Mouse (Mus musculus): ENCODE measurements at regions not wholly inside any gene's neighbourhood (a gene's known extent, or its start where the extent isn't known, plus 50 kb on each side); places are given as distances from the start of the nearest gene placed in this dataset.
"Not testable (repeated sequence)": the region's sequence is repeated elsewhere in the genome, so short reads cannot be mapped to it uniquely, and the experiment has no call there.

- H3K4me1 ChIP-seq: no peaks in the 10 kb centered on the region
- H3K27me3 ChIP-seq (ENCODE audit: low read depth, poor library complexity, severe bottlenecking): no peaks in the 10 kb centered on the region
- WGBS: 85% methylated on average over 11 of the region's 11 CpGs
- H3K36me3 ChIP-seq: no peaks in the 10 kb centered on the region
- DNase-seq (ENCODE audit: low spot score): no peak
- no peaks in the 10 kb centered on the region for H3K9me3 ChIP-seq (replicated peaks)
- H3K27ac ChIP-seq (replicated peaks): no peak overlapping the region
- H3K4me3 ChIP-seq: no peak overlapping the region
These were observed 188.7 kb upstream of the Hs6st1 start for GRCm38 (mm10) chr1:35879388-35880093.

DNA sequence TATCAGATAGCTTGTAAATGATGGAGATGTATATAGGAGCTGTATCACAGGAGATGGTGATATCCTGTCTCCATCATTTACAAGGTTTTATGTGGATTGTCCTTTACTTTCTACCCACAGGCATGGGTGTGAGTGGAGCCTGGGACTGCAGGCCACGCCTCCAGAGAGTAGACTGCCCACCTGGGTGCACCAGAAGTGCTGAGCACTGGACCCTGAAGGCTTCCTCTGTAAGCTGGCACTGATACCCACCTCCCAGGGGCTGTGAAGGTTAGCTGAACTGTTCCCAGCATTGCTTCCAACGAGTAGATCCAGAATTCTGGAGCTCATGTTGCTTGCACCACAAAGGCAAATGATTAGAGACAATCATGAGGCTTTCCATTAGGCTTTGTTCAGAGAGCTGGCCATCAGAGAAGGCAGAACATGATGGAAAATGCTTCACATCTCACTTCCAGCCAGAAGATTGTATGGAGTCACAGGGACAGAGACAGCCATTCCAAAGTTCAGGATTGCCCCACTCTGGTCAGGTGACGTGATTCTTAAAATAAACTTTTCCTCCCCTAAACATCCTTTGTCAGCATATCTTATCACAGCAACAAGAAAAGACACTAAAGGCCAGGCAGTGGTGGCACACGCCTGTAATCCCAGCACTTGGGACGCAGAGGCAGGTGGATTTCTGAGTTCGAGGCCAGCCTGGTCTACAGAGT lies 187.5 kb upstream of the Hs6st1 start:
- H3K9me3 ChIP-seq (replicated peaks): no peaks in the 10 kb centered on the region
- no peaks in the 10 kb centered on the region for H3K36me3 ChIP-seq
- H3K4me3 ChIP-seq: no peak overlapping the region
- WGBS: 92% methylated on average over 6 of the region's 6 CpGs
- no peak overlapping the region for H3K27ac ChIP-seq (replicated peaks)
- no peaks in the 10 kb centered on the region for H3K27me3 ChIP-seq (ENCODE audit: low read depth, poor library complexity, severe bottlenecking)
- no peaks in the 10 kb centered on the region for H3K4me1 ChIP-seq
- no peak for DNase-seq (ENCODE audit: low spot score)

GRCm38 (mm10) chr1:35881521-35881920 lies 186.7 kb upstream of the Hs6st1 start:
- DNase-seq (ENCODE audit: low spot score): no peak
- Histone ChIP-seq H3K27ac (replicated peaks) (no peak overlapping the region), H3K4me3 (no peak overlapping the region), H3K36me3 (no peaks in the 10 kb centered on the region), H3K4me1 (no peaks in the 10 kb centered on the region), H3K27me3 (ENCODE audit: low read depth, poor library complexity, severe bottlenecking) (no peaks in the 10 kb centered on the region), H3K9me3 (replicated peaks) (no peaks in the 10 kb centered on the region)
- 82% methylated on average over 4 of the region's 4 CpGs for WGBS

GRCm38 (mm10) chr1:35882101-35882500 lies 186.1 kb upstream of the Hs6st1 start:
- no peaks in the 10 kb centered on the region for H3K27me3 ChIP-seq (ENCODE audit: low read depth, poor library complexity, severe bottlenecking)
- WGBS: 74% methylated on average over 1 of the region's 1 CpGs
- no peaks in the 10 kb centered on the region for H3K9me3 ChIP-seq (replicated peaks)
- no peaks in the 10 kb centered on the region for H3K4me1 ChIP-seq
- H3K36me3 ChIP-seq: no peaks in the 10 kb centered on the region
- H3K4me3 ChIP-seq: no peak overlapping the region
- no peak for DNase-seq (ENCODE audit: low spot score)
- H3K27ac ChIP-seq (replicated peaks): no peak overlapping the region

GRCm38 (mm10) chr1:35889731-35890499 lies 178.3 kb upstream of the Hs6st1 start:
- no peaks in the 10 kb centered on the region for H3K4me1 ChIP-seq
- no peak overlapping the region for H3K4me3 ChIP-seq
- peak overlapping the region; percentile 49; the same call in 1 of the 2 replicates for H3K27ac ChIP-seq (replicated peaks)
- peaks cover 8% of the 10 kb centered on the region for H3K9me3 ChIP-seq (replicated peaks)
- 87% methylated on average over 19 of the region's 19 CpGs for WGBS
- H3K36me3 ChIP-seq: no peaks in the 10 kb centered on the region
- H3K27me3 ChIP-seq (ENCODE audit: low read depth, poor library complexity, severe bottlenecking): no peaks in the 10 kb centered on the region
- DNase-seq (ENCODE audit: low spot score): no peak

DNA sequence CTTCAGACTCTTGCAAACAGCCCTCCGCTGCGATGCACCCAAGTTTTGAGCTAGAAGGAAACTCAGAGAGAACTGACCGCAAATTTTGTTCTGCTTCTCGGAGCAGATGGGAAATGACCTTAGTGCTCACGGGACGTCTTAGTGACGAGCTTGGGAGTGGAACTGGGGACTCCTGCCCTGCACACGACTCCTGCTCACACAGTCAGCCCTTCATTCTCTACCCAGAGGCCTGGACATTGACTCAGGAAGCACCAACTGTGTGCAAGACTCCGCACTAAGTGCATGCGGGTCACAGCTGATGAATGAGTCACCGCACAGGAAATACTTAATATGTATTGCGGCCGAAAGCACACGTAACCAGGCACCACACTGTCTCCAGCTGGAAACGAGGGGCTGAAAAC lies 177.7 kb upstream of the Hs6st1 start:
- 88% methylated on average over 15 of the region's 15 CpGs for WGBS
- peak overlapping the region; percentile 49; the same call in 1 of the 2 replicates for H3K27ac ChIP-seq (replicated peaks)
- DNase-seq (ENCODE audit: low spot score): no peak
- H3K36me3 ChIP-seq: no peaks in the 10 kb centered on the region
- no peaks in the 10 kb centered on the region for H3K4me1 ChIP-seq
- H3K4me3 ChIP-seq: no peak overlapping the region
- H3K27me3 ChIP-seq (ENCODE audit: low read depth, poor library complexity, severe bottlenecking): no peaks in the 10 kb centered on the region
- H3K9me3 ChIP-seq (replicated peaks): peaks cover 14% of the 10 kb centered on the region

GRCm38 (mm10) chr1:35899536-35899935 lies 168.7 kb upstream of the Hs6st1 start:
- Histone ChIP-seq H3K4me3 (no peak overlapping the region), H3K4me1 (no peaks in the 10 kb centered on the region), H3K9me3 (replicated peaks) (peaks cover 14% of the 10 kb centered on the region), H3K36me3 (no peaks in the 10 kb centered on the region), H3K27ac (replicated peaks) (no peak overlapping the region), H3K27me3 (ENCODE audit: low read depth, poor library complexity, severe bottlenecking) (no peaks in the 10 kb centered on the region)
- no peak for DNase-seq (ENCODE audit: low spot score)
- 77% methylated on average over 1 of the region's 1 CpGs for WGBS

DNA sequence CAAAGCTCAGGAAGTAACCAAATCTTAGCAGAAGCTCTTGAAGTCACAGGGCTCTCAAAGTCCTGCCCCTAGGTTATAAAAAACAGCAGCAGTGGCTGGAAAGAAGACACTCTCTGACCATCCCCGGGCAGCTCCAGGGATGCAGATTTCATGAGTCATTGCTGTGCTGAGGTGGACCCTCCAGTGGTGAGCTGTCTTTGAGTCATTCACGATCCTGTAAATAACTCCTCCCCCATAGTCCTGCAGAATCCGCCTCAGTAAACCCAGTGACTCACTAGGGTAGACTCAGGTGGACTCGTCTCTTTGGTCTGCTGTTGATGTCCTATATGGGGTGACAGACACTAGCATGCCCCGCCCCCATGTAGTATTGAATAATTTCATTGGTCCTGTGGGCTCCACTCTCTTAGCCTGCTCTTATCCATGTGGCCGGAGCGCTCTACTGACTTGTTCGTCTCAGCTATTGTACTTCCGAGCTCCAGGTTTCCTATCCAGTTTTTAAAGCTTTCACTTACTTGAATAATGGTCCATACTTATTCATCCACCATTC lies 164.1 kb upstream of the Hs6st1 start:
- Histone ChIP-seq H3K9me3 (replicated peaks) (no peaks in the 10 kb centered on the region), H3K36me3 (no peaks in the 10 kb centered on the region), H3K4me1 (peaks cover 11% of the 10 kb centered on the region), H3K27ac (replicated peaks) (no peak overlapping the region), H3K27me3 (ENCODE audit: low read depth, poor library complexity, severe bottlenecking) (no peaks in the 10 kb centered on the region), H3K4me3 (no peak overlapping the region)
- DNase-seq (ENCODE audit: low spot score): no peak
- WGBS: 93% methylated on average over 9 of the region's 9 CpGs

DNA sequence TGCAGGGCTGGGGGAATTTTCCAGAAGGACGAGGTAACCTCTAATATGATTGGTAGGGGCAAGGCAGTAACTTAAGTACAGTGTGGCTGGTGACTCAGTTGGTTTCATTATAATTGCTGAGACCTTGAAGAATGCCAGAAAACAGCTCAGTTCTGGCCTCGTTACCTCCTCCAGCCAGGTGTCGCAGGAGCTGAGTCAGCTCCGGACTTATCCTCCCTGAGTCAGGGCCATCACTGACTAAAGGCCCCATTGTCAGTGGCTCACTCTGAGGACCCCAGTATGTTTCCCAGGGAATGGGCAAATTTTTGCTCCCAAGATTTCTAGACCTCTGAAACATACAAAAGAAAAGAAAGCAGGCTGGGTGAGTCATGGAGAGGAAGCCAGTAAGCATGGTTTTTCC lies 154.6 kb upstream of the Hs6st1 start:
- Histone ChIP-seq H3K4me3 (no peak overlapping the region), H3K27ac (replicated peaks) (no peak overlapping the region), H3K4me1 (no peaks in the 10 kb centered on the region), H3K27me3 (ENCODE audit: low read depth, poor library complexity, severe bottlenecking) (no peaks in the 10 kb centered on the region), H3K36me3 (no peaks in the 10 kb centered on the region), H3K9me3 (replicated peaks) (peaks cover 6% of the 10 kb centered on the region; the same call in 1 of the 2 replicates)
- WGBS: 89% methylated on average over 4 of the region's 4 CpGs
- no peak for DNase-seq (ENCODE audit: low spot score)

GRCm38 (mm10) chr1:35914175-35914574 lies 154.0 kb upstream of the Hs6st1 start:
- 92% methylated on average over 8 of the region's 8 CpGs for WGBS
- not testable (repeated sequence) for H3K27me3 ChIP-seq (ENCODE audit: low read depth, poor library complexity, severe bottlenecking); H3K4me1 ChIP-seq; H3K9me3 ChIP-seq (replicated peaks); H3K4me3 ChIP-seq; H3K36me3 ChIP-seq; DNase-seq (ENCODE audit: low spot score); H3K27ac ChIP-seq (replicated peaks)

DNA sequence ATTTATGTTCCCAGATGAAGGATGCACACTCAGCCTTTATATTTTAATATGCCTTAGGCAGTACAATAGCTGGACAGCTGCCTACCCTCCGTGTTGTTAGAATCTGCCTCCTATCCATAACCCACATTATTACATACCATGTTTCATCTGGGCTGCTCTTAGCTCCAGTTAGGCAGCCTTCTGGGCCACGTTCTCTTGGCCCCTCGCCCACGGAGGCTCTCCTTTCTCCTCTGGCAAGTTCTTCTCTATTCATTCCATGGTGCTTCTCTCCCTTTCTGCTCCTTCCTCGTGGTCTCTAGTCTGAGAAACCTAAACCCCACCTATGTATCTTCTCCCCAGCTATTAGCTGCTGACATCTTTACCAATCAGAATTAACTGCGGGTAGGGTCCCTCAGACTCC lies 152.7 kb upstream of the Hs6st1 start:
- Histone ChIP-seq H3K27ac (replicated peaks) (no peak overlapping the region), H3K4me3 (no peak overlapping the region), H3K27me3 (ENCODE audit: low read depth, poor library complexity, severe bottlenecking) (no peaks in the 10 kb centered on the region), H3K9me3 (replicated peaks) (peaks cover 6% of the 10 kb centered on the region; the same call in 1 of the 2 replicates), H3K4me1 (peaks cover 6% of the 10 kb centered on the region; the same call in 1 of the 2 replicates), H3K36me3 (no peaks in the 10 kb centered on the region)
- WGBS: 94% methylated on average over 6 of the region's 6 CpGs
- no peak for DNase-seq (ENCODE audit: low spot score)

- Histone ChIP-seq H3K9me3 (replicated peaks) (no peaks in the 10 kb centered on the region), H3K36me3 (no peaks in the 10 kb centered on the region), H3K27me3 (ENCODE audit: low read depth, poor library complexity, severe bottlenecking) (no peaks in the 10 kb centered on the region), H3K27ac (replicated peaks) (no peak overlapping the region), H3K4me1 (peaks cover 6% of the 10 kb centered on the region; the same call in 1 of the 2 replicates), H3K4me3 (no peak overlapping the region)
- 87% methylated on average over 12 of the region's 12 CpGs for WGBS
- DNase-seq (ENCODE audit: low spot score): no peak
These were observed 148.1 kb upstream of the Hs6st1 start for GRCm38 (mm10) chr1:35919840-35920734.
